Mouse (Mus musculus) midbrain, postnatal 0 days (tissue): Measurements from ENCODE around the gene Prima1. TPM values are rescaled to one million over a fixed set of nuclear protein-coding genes. Genes with fewer than 3 reads are reported as not detected.
A peak's percentile ranks its signal among the peaks of the same experiment; 100 is the strongest.

ENCODE experiments used
- ATAC-seq: fragments of 200-750 bp; cut with Nextera tagmentation; 2 replicates; pipeline ENCODE4 v1.8.0; 2017; ENCODE audit warnings: moderate number of reproducible peaks, mild to moderate bottlenecking, moderate TSS enrichment, moderate library complexity; ENCODE audit not compliant: low FRiP score
- DNase-seq: peaks from one replicate; pipeline ENCODE4 v3.0.0-alpha.2; 2015; ENCODE audit warnings: low spot score
- H3K27ac ChIP-seq: fragments of 300-500 bp; sonication (generic); 2 replicates; pipeline ENCODE4 v1.5.1; 2014; ENCODE audit warnings: low read depth, mild to moderate bottlenecking, low read length, mixed read lengths
- H3K27me3 ChIP-seq: fragments of 300-500 bp; sonication (generic); 2 replicates; pipeline ENCODE4 v1.6.1; 2014; ENCODE audit warnings: low read length, control low read depth, mixed read lengths; ENCODE audit not compliant: insufficient read depth
- H3K36me3 ChIP-seq: fragments of 300-500 bp; sonication (generic); 2 replicates; pipeline ENCODE4 v1.6.1; 2014; ENCODE audit warnings: low read length, control low read depth, mixed read lengths; ENCODE audit not compliant: insufficient read depth
- H3K4me1 ChIP-seq: fragments of 300-500 bp; sonication (generic); 2 replicates; pipeline ENCODE4 v1.6.1; 2014; ENCODE audit warnings: mild to moderate bottlenecking, control low read depth, antibody characterized with exemption, low read length, mixed read lengths; ENCODE audit not compliant: insufficient read depth
- H3K4me2 ChIP-seq: fragments of 300-500 bp; sonication (generic); 2 replicates; pipeline ENCODE4 v1.6.1; 2014; ENCODE audit warnings: low read depth, mild to moderate bottlenecking, low read length, mixed read lengths; ENCODE audit not compliant: poor library complexity, severe bottlenecking
- H3K4me3 ChIP-seq: fragments of 300-500 bp; sonication (generic); 2 replicates; pipeline ENCODE4 v1.5.1; 2014; ENCODE audit warnings: low read depth, mild to moderate bottlenecking, low read length, moderate library complexity
- H3K9ac ChIP-seq: fragments of 300-500 bp; sonication (generic); replicated peaks from 2 replicates; pipeline ENCODE4 v1.6.1; 2014; ENCODE audit warnings: mild to moderate bottlenecking, low read length, moderate library complexity, mixed read lengths; ENCODE audit not compliant: poor library complexity, severe bottlenecking
- H3K9me3 ChIP-seq: fragments of 300-500 bp; sonication (generic); 2 replicates; pipeline ENCODE4 v1.6.1; 2016; ENCODE audit warnings: low read length, control low read depth
- CTCF ChIP-seq: IDR thresholded peaks from 2 replicates; pipeline ENCODE4 v1.5.1; 2016; ENCODE audit warnings: antibody characterized with exemption, mild to moderate bottlenecking
- WGBS: fragments of 180-500 bp; shearing (Covaris S2); extraction: QIAGEN DNeasy Blood & Tissue Kit; methylation state at CpG from one replicate; pipeline ENCODE4 v1.1.7; 2014; 5-methylcytosine and 5-hydroxymethylcytosine counted together
- polyA plus RNA-seq: library from polyadenylated mRNA; unstranded; fragments of >200 nt; fragmentation: Nextera tagmentation; extraction: Ambion mirVana; gene quantifications from 2 replicates; pipeline ENCODE4 v1.2.1, GENCODE M21; 2015
- total RNA-seq: library from RNA; depleted of rRNA; stranded (reverse); fragments of >200 nt; gene quantifications from 2 replicates; pipeline ENCODE4 v1.2.3, GENCODE M21; 2014

The Prima1 gene
- total and polyA plus RNA-seq, 2 experiments from 2014 or later: 0.44 to 0.46 TPM

DNA sequence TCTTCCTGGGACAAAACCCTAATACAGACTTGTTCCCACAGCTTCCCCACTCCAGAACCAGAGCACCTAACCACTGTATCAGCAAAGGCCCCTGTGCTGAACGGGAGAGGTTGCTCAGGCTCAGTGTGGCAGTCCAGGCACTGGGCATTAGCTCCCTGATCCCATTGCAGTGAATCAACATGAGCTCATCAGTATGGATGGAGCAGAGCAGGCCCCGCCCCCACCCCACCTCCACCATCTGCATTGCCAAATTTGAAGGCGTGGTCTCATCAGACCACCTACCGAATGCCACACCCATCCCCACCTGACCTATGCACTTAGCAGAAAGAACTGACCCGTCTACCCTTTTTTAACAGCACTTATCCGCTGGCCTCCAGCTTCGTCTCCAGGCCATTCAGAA lies 58.9 kb downstream of the Prima1 start:
- 29% methylated on average over 7 of the region's 7 CpGs for WGBS
- H3K4me2 ChIP-seq: no peak overlapping the region
- ATAC-seq (no peak), DNase-seq (no peak)
- no peaks in the 10 kb centered on the region for H3K27me3 ChIP-seq
- no peaks in the 10 kb centered on the region for H3K4me1 ChIP-seq
- no peak for TF ChIP-seq CTCF
- peaks cover 21% of the 10 kb centered on the region for H3K36me3 ChIP-seq
- H3K9ac ChIP-seq: no peak overlapping the region
- H3K4me3 ChIP-seq: no peak overlapping the region
- no peak overlapping the region for H3K27ac ChIP-seq
- H3K9me3 ChIP-seq: no peaks in the 10 kb centered on the region

DNA sequence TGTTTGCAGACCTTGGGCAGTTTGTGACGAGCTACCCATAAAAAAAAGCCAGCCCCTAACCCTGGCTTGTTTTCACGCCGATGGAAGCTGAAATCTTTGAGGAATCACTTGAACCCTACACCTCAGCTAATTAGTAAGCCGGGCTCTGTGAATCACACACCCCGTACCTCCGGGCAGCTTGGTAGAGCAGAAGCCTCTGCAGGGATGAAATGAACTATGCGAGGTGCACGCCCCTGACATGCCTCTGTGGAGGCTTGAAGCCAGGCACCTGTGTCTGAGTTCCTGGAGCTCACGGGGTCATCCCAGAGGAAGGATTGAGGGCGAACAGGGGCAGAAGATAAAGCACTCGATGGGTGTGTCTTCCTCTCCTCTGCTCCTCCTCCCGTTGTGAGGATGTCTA lies 73.1 kb downstream of the Prima1 start:
- no peak overlapping the region for H3K4me3 ChIP-seq
- H3K4me1 ChIP-seq: 0 out of 2 replicates have a peak, but pooled peaks cover 3% of the 10 kb centered on the region
- no peak overlapping the region for H3K27ac ChIP-seq
- no peak overlapping the region for H3K4me2 ChIP-seq
- ATAC-seq (no peak), DNase-seq (no peak)
- TF ChIP-seq CTCF: no peak
- H3K9me3 ChIP-seq: no peaks in the 10 kb centered on the region
- H3K9ac ChIP-seq: no peak overlapping the region
- 82% methylated on average over 12 of the region's 12 CpGs for WGBS
- no peaks in the 10 kb centered on the region for H3K27me3 ChIP-seq
- peaks cover 23% of the 10 kb centered on the region for H3K36me3 ChIP-seq

DNA sequence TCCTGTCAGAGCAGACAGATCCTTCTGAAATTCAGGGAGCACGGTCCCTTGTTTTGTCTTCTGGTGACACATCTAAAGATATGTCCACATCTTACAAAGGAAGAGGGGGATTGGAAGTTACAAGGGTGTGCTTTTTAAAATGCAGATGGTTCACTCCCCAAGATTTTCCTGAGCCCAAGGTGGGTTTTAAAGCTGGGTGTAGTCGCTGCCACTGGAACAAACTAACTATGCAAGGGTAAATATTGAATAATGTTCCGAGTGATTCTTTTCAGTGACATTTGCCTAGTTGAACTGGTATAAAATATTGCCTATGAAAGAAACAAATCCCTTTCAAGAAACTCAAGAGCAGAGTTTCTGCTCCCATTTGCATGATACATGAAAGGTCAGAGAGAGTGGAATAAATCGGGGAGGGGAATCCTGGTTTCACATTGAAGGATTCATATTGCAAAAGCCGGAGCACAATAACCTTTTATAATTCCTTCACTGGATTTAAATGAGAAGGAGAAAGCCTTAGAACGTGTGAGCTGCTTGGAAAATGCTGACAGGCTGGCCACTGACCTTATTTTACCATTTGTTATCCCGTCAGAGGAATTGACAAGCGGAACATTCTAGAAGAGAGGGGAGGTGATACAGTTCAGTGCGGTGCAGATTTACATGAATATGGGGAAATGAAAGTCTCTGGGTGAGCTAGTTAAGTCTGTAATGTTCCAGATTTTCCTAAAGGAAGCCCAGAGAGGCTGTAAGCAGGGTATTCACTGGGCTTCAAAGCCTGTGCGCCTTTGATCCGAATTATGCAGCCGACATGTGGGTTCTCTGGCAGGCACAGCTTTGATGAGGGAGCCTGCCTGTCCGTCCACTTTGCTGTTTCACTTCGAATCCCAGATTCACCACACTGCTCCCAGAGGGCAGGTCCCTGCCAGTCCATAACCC lies 77.6 kb downstream of the Prima1 start:
- 0 out of 2 replicates have a peak, but pooled peaks cover 3% of the 10 kb centered on the region for H3K4me1 ChIP-seq
- H3K27ac ChIP-seq: peak overlapping the region; percentile 20
- ATAC-seq (peak; percentile 62; the same call in 1 of the 2 replicates), DNase-seq (peak; percentile 32)
- no peak for TF ChIP-seq CTCF
- H3K36me3 ChIP-seq: peaks cover 22% of the 10 kb centered on the region
- WGBS: 15% methylated on average over 14 of the region's 14 CpGs
- H3K9ac ChIP-seq: no peak overlapping the region
- no peaks in the 10 kb centered on the region for H3K9me3 ChIP-seq
- H3K27me3 ChIP-seq: no peaks in the 10 kb centered on the region
- H3K4me3 ChIP-seq: no peak overlapping the region
- no peak overlapping the region for H3K4me2 ChIP-seq

DNA sequence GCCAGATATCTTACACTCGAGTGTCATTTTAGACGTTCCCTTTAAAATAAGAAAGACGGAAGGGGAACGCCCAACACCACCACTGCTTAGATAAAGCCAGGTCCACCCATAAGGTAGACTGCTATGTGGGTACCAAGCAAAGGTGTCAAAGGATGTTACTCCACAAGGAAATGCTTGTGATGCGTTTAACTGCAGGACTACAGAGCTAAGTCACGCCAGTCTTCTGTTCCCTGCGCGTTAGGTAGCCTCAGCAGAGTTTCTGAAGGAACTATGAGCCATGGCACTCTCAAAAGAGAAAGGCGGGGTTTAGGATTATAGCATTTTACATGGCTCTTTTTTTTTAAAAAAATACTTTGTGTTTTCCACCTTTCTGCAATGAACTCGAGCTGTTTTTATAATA lies 78.4 kb downstream of the Prima1 start:
- Histone ChIP-seq H3K9me3 (no peaks in the 10 kb centered on the region), H3K9ac (no peak overlapping the region), H3K36me3 (peaks cover 21% of the 10 kb centered on the region), H3K4me3 (no peak overlapping the region), H3K27me3 (no peaks in the 10 kb centered on the region), H3K4me2 (no peak overlapping the region), H3K4me1 (0 out of 2 replicates have a peak, but pooled peaks cover 3% of the 10 kb centered on the region), H3K27ac (no peak overlapping the region)
- DNase-seq (no peak), ATAC-seq (no peak)
- no peak for TF ChIP-seq CTCF
- 51% methylated on average over 10 of the region's 10 CpGs for WGBS

DNA sequence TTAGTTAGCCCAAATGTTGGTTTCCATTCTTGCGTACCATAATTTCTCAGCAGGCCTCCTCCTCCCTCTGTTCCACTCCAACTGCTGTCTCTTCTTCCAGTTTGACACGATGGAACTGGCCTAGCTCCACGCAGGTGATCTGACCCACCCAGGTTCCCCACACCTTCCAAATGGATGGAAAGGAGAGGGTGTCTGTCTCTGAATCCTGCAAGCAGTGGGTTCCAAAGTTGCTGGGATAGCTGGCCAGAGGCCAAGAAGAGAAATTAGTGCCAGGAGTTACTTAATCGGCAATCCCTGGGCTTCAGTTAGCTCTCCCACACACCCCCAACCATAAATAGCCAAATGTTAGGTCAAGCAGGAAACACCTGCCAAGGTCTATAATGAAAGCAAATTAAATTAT lies 81.2 kb downstream of the Prima1 start:
- Histone ChIP-seq H3K27ac (no peak overlapping the region), H3K4me2 (no peak overlapping the region), H3K27me3 (no peaks in the 10 kb centered on the region), H3K4me3 (no peak overlapping the region), H3K9me3 (no peaks in the 10 kb centered on the region), H3K4me1 (0 out of 2 replicates have a peak, but pooled peaks cover 3% of the 10 kb centered on the region), H3K36me3 (peaks cover 18% of the 10 kb centered on the region; the same call in 1 of the 2 replicates), H3K9ac (no peak overlapping the region)
- no peak for DNase-seq
- 75% methylated on average over 4 of the region's 4 CpGs for WGBS
- ATAC-seq: no peak
- TF ChIP-seq CTCF: no peak

DNA sequence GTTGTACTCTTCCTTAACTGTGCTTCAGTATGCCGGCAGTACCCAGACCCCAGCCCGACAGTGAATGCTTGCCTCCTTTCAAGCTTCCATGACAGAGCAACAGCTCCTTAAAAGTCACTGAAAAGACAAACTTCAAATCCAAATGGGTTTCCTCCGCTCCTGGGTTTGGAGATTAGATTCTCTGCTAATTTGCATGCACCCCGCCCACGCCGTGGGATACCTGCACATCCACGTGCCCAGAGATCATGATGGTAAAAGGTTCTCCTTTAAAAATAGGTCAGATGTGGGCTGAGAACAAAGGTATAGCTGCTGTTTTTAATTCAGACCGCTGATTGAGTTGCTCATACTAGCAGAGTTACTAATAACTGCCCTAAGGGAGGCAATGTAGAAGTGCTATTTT lies 82.9 kb downstream of the Prima1 start:
- Histone ChIP-seq H3K9me3 (no peaks in the 10 kb centered on the region), H3K4me1 (no peaks in the 10 kb centered on the region), H3K27me3 (no peaks in the 10 kb centered on the region), H3K9ac (no peak overlapping the region), H3K4me3 (no peak overlapping the region), H3K4me2 (no peak overlapping the region), H3K27ac (no peak overlapping the region), H3K36me3 (peaks cover 18% of the 10 kb centered on the region; the same call in 1 of the 2 replicates)
- TF ChIP-seq CTCF: no peak
- 73% methylated on average over 8 of the region's 8 CpGs for WGBS
- DNase-seq: no peak
- no peak for ATAC-seq
